Mouse (Mus musculus) megakaryocyte, adult 5-6 weeks (primary cell): ENCODE data around the gene Zscan2. TPM values are rescaled to one million over a fixed set of nuclear protein-coding genes. Genes with fewer than 3 reads are reported as not detected.

Source experiments
- ATAC-seq: 2 replicates; pipeline ENCODE4 v1.8.0; 2016; ENCODE audit warnings: mild to moderate bottlenecking, inconsistent platforms; ENCODE audit not compliant: poor library complexity, severe bottlenecking
- total RNA-seq, 2 experiments: library from RNA; stranded (forward) in 1 of 2; stranded (reverse) in 1 of 2; fragments of 153-499, 151-499 nt in 1 of 2; fragments of 221-1000, 200-1000 nt in 1 of 2; gene quantifications; 2 replicates each; pipeline versions ENCODE4 v1.2.3 to v1.2.4; 2015 to 2017

Zscan2 gene
- total RNA-seq, 2 experiments from 2014 or later = 1.5 to 1.6 TPM

DNA sequence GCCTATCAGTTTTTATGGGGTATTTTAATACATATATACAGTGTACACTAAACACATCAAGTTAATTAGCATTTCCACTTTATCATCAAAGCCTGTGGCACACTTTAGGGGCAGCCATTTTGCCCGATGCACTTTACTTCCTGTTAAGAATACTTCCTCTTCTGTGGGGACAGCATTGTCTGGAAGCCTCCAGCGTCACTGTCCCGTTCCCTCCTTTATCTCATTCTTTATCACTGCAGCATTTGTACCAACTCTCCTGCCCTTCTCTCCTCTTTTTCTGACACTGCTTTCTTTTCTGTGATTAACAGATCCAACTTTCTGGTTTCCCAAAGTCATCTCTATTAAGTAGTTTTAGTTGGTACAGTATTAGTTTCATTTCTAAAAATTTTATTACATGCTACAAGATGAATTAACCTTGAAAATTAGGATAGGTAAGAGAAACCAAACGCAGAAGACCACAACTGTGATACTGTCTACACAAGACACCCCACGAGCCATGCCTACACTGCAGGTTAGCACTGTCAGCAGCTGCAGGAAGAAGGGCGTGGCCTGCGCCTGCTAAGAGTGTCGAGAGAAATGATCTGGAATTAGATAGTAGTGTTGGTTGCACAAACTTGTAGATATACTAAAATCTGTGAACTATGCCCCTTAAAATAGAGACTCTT lies 58.4 kb downstream of the Zscan2 start:
- ATAC-seq = peak; percentile 95

DNA sequence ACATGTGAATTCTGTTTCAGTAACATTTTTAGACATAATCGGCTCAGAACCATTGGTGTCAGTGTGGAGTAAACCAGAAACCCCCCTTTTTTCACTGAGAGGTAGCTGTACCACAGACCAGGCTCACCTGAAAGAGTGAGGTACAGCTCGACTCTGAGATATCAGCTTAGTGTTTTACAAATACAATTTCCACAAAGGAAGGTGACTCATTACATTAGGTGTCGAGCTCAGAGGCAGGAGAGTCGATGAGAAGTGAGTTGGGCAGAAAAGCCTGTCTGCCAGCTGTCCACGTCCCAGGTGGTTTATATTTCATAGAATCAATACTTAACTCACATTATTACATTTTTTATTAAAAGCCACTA lies 58.9 kb downstream of the Zscan2 start:
- ATAC-seq = no peak

DNA sequence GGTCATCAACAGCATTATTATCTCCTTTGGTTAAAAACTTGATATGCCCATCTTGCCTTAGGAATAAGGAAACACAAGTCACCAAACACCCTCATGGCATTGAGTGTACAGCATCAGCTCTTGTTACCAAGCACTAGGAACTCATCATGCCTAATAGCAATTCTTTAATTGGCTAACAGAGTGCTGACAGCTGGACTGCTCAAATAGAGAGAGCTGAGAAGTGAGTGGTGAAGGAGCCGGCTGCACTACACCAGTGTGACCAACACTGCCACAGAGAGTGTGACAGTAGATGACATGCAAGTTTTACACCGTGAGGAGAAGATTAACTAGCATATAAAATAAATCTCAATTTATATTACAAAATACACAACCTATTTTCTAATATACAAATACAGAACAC lies 62.4 kb downstream of the Zscan2 start:
- ATAC-seq = no peak

Other genes with a start within 250 kb of the Zscan2 start
- 21.3 and 26.9 TPM in 2 replicates for gene Crtc3, start 172.0 kb upstream of the Zscan2 start, total RNA-seq (2015)
- gene Crtc3, start 172.0 kb upstream of the Zscan2 start, total RNA-seq (2017) = 12.5 and 13.0 TPM in 2 replicates
- gene Iqgap1, start 34.9 kb upstream of the Zscan2 start, total RNA-seq (2015) = 246 and 291 TPM in 2 replicates
- 287 and 303 TPM in 2 replicates for gene Iqgap1, start 34.9 kb upstream of the Zscan2 start, total RNA-seq (2017)
- gene Wdr73, start 40.3 kb downstream of the Zscan2 start, total RNA-seq (2015) = 5.8 and 6.0 TPM in 2 replicates
- 6.4 and 9.7 TPM in 2 replicates for gene Wdr73, start 40.3 kb downstream of the Zscan2 start, total RNA-seq (2017)
- 6.1 and 9.2 TPM in 2 replicates for gene Nmb, start 44.2 kb downstream of the Zscan2 start, total RNA-seq (2015)
- 0.59 and 1.3 TPM in 2 replicates for gene Nmb, start 44.2 kb downstream of the Zscan2 start, total RNA-seq (2017)
- gene Sec11a, start 86.9 kb downstream of the Zscan2 start, total RNA-seq (2015) = 139 and 169 TPM in 2 replicates
- gene Sec11a, start 86.9 kb downstream of the Zscan2 start, total RNA-seq (2017) = 344 and 355 TPM in 2 replicates
- gene Zfp592, start 132.8 kb downstream of the Zscan2 start, total RNA-seq (2015) = 23.2 and 26.6 TPM in 2 replicates
- 19.6 and 26.5 TPM in 2 replicates for gene Zfp592, start 132.8 kb downstream of the Zscan2 start, total RNA-seq (2017)
- gene Alpk3, start 196.7 kb downstream of the Zscan2 start, total RNA-seq (2015) = not detected in 2 replicates
- under 0.01 TPM in 1 of 2 replicates, not detected in the other for gene Alpk3, start 196.7 kb downstream of the Zscan2 start, total RNA-seq (2017)